Mouse (Mus musculus): ENCODE results near the gene Sertad3.

GRCm38 (mm10) chr7:27506765-27507370 lies 33.3 kb downstream of the Sertad3 start:
- TF ChIP-seq EP300 (IDR thresholded peaks at IDR 0.05; ENCODE audit: insufficient read depth, low read depth, low read length) (no peak), POLR2A (IDR thresholded peaks at IDR 0.05; ENCODE audit: insufficient read depth, low read length) (no peak), CTCF (IDR thresholded peaks at IDR 0.05; ENCODE audit: low read depth, low read length) (no peak)

Data from ES-Bruce4 (cell line).